Mouse (Mus musculus): ENCODE data around the gene Dhx9.

DNA sequence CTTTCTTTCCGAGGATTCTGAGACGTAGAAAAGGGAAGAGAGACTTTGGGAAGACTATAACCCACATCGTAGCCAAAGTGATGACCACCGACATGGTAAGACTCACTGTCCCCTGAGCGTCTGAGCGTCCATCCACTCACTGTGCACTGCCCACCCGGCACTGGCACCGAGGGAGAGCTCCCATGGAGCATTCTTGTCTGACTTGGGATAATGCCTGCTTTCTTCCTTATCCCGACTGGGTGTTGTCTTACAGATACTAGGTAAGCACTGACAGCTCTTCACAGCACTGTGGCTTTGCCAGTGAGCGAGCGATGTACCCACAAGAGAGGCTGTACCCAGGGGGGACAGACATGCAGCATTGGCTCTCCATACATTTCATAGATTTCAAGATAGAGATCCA lies 49.9 kb downstream of the Dhx9 start:
- TF ChIP-seq CTCF (IDR thresholded peaks at IDR 0.05 in 2 of 3, conservative IDR thresholded peaks at IDR 0.05 in 1 of 3; ENCODE audit: control insufficient read depth in 1 of 3, insufficient read depth in 1 of 3, low read depth in 2 of 3, low read length in 3 of 3, poor library complexity in 1 of 3, severe bottlenecking in 1 of 3) = no peak
- TF ChIP-seq EP300 (IDR thresholded peaks at IDR 0.05; ENCODE audit: low read depth in 1 of 2, low read length in 2 of 2) = no peak
- TF ChIP-seq USF2 (IDR thresholded peaks at IDR 0.05; ENCODE audit: borderline replicate concordance in 1 of 2, insufficient read depth in 1 of 2, low read depth in 1 of 2, low read length in 2 of 2) = no peak
- no peak for TF ChIP-seq HCFC1 (IDR thresholded peaks at IDR 0.05; ENCODE audit: low read depth, low read length)
- no peak for TF ChIP-seq E2F4 (IDR thresholded peaks at IDR 0.05; ENCODE audit: borderline replicate concordance, low read depth, low read length)
- TF ChIP-seq BHLHE40 (IDR thresholded peaks at IDR 0.05; ENCODE audit: borderline replicate concordance, low read depth, low read length) = no peak
- no peak for TF ChIP-seq SMC3 (IDR thresholded peaks at IDR 0.05; ENCODE audit: low read depth, low read length)
